Mouse (Mus musculus): Measurements from ENCODE around the gene Hint1.

DNA sequence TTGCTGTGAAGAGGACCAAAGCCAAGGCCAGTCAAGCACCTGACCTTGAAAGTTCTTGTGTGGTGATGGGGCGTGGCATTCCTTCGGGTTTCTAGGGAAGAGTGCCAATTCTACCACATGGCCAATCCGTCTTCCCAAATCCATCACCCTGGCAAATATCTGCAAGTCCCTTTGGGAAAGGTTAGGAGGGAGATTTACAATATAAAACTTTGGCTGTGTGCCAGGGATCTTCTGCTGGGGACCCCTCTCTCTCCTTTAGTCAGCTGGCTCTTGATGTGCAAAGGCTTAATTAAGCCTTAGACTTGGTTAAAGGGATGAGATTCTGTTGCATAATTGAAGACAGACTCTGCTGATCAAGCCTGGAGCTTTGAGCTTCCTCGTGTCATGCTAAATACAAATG is 48.7 kb upstream of the Hint1 start:
- no peak for TF ChIP-seq CTCF (IDR thresholded peaks at IDR 0.05; ENCODE audit: low read depth, low read length)
- no peak for TF ChIP-seq POLR2A (IDR thresholded peaks at IDR 0.05; ENCODE audit: borderline replicate concordance, low read depth, low read length)

Data from bone marrow macrophage, adult 2 months (primary cell).